Mouse (Mus musculus): ENCODE measurements around the gene Pm20d2.

- TF ChIP-seq POLR2A (IDR thresholded peaks at IDR 0.05; ENCODE audit: extremely low read depth, insufficient read depth, low read length) (peak; percentile 50; the same call in 1 of the 2 replicates), CTCF (IDR thresholded peaks at IDR 0.05; ENCODE audit: extremely low read depth, insufficient read depth, low read length) (no peak)
Measured at GRCm38 (mm10) chr4:33208881-33209841, 19.6 kb upstream of the Pm20d2 start, which contains the start of gene Srsf12.

Measured in cortical plate, adult 2 months (tissue).